Mouse (Mus musculus) lung, postnatal 4 days (tissue): ENCODE measurements around the gene Podxl2.

Source experiments
- DNase-seq, 2 experiments: peaks; one replicate each; pipeline ENCODE4 v3.0.0; 2021

The Podxl2 gene

GRCm38 (mm10) chr6:88886417-88886967, 11.6 kb upstream of the Podxl2 start:
- DNase-seq = no peak

DNA sequence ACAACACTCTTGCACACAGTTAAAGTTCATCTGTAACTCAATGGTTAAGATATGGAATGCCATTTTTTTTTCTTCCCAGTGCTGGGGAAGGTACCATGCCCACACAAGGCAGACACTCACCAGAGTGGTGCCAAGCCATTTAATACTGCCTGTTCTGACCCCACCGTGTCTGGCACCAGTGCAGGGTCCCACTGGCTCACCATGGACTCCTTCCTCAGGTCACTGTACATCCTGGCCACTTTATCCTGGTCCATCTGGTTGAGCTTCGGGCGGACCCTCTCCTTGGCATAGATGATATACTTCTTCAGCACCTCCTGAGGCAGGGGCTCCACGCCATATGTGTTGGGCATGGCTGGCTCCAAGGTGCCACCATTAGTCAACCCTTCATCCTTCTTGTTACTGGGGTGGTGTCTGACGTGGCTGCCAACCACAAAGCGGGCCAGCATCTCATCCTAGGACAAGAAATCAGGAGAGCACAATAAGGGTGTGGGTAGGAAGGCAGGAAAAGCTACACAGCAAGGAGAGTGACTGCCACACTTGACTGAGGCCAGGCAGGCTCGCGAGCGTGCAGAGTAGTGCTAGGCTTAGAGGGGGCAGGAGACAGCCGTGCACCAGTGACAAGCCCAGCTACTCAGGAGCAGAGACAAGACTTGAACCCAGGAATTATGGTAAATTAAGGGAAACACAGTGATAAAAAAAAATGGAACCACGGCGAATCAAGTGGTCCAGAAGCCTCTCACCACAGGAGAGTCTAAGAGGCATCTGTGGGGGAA, 11.0 kb upstream of the Podxl2 start:
- DNase-seq = no peak

- no peak for DNase-seq
These were observed 9.8 kb upstream of the Podxl2 start for GRCm38 (mm10) chr6:88884690-88885089.

DNA sequence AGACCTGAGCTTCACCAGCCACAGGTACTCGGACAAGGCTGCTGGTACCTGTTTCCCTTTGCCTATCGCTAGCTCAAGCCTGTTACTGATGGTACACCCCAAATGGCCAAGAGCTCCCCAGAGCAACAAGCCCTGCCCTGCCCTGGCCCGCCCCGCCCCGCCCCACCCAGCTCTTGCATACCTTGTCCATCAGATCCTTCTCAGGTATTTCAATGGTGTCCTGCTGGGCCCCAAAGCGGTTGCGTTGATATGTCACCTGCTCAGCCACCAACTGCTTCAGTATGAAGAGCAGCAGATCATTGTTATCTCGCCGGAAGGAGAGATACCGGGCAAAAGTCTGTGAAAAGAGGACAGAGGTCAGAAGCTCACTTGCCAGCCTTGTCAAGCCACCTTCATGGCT, 9.4 kb upstream of the Podxl2 start:
- no peak for DNase-seq

- DNase-seq = no peak
These were observed 6.5 kb upstream of the Podxl2 start for GRCm38 (mm10) chr6:88881334-88881733.

DNA sequence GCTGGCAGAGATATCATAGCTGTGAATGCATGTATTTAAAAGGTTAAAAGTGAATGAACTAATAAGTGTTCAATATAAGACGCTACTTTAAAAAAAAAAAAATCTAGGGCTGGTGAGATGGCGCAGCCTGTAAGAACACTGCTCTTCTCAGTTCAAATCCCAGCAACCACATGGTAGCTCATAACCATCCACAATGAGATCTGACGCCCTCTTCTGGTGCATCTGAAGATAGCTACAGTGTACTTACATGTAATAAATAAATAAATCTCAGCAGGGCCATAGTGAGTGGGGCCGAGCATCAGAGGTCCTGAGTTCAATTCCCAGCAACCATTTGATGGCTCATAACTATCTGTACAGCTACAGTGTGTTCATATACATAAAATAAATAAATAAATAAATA, 4.6 kb upstream of the Podxl2 start:
- DNase-seq = no peak

DNA sequence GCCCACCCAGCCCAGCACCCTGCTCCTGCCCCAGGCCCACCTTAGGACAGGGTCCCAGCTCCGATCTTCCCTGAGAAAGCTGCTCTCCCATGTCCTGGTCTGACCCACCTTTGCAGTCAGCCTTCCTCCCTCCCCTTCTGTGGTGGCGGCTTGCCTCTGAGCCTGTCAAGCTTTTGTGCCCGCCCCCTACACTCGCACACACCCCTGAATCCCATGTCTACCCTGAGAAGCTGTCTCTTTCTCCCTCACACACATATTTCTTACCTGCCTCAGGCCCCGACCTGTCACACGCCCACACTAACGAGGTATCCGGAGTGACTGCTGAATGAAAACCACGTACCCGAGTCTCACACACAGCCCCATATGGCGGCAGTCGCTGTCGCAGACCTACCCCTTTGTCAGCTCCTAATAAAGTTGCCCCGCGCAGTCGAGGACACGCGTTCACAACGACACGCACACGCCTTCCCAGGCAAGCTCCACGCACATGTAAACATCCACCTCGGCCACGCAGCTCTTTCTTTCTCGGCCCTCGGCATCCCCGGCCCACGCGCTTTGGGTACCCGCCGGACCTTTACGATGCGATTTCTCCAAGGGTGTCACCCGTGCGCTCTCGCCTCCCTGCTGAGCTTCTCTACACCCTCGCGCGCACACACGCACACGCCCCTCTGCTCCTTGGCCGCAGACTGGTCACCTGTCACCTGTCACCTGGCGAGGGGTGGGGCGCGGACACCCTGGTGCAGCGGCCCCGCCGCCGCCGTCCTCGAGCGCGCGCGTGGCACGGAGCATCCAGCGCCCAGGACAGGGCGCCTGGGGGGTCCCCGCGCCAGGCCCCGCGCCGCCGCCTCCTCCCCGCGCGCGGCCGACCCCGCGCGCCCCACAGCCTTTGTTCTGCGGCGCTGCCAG, 628 bp downstream of the Podxl2 start:
- DNase-seq = peak; percentile 14 to 40

DNA sequence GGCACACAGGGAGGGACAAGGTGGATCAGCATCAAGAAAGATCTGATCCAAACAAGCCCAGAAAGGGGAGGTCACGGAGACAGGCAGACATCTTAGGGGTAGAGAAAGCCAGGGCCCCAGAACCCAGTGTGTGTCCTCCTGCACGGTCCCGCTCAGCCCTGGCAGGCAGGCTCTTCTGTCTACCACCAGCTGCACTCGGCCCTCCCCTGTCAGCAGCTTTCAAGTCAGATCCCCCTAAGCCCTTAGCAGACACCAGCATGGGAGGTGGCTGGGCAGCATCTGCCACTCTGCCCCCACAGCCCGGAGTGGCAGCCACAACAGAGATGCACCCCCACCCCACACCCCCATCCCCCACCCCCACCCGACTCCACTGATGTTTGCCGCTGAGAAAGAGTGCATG, 2.0 kb downstream of the Podxl2 start:
- DNase-seq = no peak

DNA sequence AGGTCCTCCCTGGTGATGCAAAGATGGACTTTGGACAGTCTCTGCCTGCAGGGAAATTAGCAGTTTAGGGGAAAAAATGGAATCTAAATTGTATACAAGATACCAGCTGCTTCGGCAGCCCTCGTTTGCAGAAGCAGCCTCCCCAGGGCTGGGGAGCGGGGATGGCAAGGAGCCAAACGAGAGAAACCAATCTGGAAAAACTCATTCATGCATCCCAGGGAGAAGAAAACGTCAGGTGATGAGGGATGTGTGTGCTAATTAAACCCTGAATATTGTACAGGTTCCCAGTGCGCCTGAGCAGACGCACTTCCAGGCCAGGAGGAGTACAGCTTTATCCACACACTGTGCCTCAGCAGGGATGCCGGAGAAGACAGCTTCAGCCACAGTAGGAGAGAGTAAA, 3.3 kb downstream of the Podxl2 start:
- no peak for DNase-seq

DNA sequence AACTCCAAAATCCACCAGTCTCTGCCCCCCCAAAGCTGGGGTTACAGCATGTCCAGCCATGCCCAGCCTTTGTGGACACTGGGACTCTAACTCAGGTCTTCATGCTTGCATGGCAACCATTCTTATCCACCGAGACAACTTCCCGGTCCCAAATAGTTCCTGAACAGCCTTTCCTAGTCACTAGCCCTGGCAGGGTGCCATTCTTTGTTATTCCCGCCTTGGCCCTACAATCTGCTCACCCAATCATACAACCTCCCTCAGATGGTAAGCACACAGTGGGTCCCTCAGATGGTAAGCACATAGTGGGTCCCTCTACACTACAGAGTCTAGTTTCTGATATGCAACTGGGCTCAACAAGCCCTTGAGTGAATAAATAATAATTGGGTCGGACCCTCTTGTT, 4.2 kb downstream of the Podxl2 start:
- no peak for DNase-seq

DNA sequence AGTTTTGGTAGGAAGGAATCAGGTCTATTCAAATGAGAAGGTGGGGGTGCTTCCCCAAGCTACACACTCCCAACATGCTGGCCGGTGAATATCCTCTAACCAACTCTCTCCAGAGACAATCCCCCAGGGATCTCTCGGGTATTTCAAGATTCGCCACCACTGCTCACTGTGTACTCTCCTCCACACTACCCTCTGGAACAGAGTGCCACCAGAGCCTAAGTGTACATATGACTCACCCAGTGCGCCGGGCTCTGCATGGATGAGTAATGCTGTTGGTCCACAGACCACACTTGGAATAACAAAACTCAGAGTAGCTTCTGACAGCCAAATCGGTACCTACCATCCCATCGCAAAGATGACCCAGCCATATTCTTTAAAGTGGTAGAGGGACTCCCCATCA, 5.4 kb downstream of the Podxl2 start:
- no peak for DNase-seq

- no peak for DNase-seq
These were observed 9.1 kb downstream of the Podxl2 start for GRCm38 (mm10) chr6:88865704-88866103.

DNA sequence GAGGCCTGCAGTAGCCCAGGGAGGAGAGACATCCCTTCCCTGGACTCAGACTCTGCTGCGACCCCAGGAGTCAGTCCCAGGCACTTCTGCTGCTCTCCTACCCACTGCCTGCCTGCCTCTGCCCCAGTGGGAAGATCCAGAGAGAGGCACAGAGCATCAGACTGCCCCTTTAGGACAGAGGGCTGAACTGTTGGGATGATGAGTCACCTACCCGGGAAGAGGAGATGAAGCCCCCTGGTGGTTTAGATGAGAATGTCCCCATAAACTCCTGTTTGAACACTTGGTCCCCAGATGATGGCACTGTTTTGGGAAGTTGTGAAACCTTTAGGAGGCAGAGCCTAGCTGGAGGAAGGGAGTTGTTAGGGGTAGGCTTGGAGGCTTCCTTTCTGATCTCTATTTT, 13.9 kb downstream of the Podxl2 start:
- peak in 1 of 2 experiments; percentile 68 for DNase-seq

DNA sequence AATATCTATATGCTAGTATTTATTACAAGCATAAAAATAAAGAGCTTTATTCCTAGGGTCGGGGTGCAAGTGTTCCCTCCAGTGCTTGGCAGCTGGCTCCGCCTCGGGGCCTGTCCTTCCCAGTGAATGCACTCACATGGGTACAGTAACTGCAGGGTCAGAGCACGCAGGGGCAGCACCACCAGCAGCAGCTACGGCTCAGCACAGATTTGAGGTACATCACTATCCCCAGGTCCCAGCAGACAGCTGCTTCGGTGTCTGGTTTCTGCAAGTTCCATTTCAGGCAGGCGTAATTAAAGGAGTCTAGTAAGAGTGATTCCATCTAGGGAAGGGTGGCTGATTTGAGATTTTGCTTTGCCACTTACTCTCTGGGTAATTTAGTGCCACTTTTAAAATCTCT, 16.5 kb downstream of the Podxl2 start:
- peak in 1 of 2 experiments; percentile 17 for DNase-seq

GRCm38 (mm10) chr6:88857830-88858229, 17.0 kb downstream of the Podxl2 start:
- peak in 1 of 2 experiments; percentile 11 for DNase-seq

GRCm38 (mm10) chr6:88857249-88857648, 17.6 kb downstream of the Podxl2 start:
- peak in 1 of 2 experiments; percentile 36 for DNase-seq

- DNase-seq = peak; percentile 11 to 65
These were observed 19.2 kb downstream of the Podxl2 start for GRCm38 (mm10) chr6:88855636-88856035.

GRCm38 (mm10) chr6:88854509-88854908, 20.3 kb downstream of the Podxl2 start:
- DNase-seq = peak in 1 of 2 experiments; percentile 11

DNA sequence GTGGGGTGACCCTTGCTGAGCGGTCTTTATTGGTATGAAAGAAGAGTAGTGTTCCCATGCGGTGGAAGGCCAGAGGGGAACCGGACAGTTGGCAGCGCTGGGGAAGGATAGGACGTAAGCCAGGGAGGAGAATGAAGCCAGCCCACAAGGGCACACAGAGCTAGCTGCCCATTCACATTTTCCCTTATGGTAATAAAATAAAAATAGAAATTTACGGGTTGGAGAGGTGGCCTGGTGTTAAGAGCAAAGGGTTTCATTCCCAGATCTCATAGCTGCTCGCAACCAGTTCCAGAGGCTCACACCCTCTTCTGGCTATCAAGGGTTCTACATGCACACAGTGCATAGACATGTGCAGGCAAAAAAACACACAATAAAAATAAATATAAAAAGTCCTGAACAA, 24.8 kb downstream of the Podxl2 start:
- no peak for DNase-seq

GRCm38 (mm10) chr6:88849270-88849669, 25.6 kb downstream of the Podxl2 start:
- no peak for DNase-seq

DNA sequence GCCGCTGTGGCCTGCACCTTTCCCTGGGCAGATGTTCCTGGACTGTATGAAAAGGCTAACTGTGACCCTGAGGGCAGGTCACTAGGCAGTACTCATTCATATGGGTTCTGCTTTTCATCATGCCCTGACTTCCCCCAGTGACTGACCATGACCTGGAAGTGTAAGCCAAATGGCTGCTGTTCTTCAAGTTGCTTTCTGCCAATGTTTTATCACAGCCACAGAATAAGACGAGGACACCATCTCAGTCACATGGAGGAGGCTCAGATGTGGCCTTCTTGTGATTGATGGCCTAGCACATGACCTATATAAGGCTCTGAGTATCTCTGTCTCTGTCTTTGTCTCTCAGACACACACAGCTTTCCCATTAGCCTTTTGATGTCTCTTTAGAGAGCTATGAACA, 27.3 kb downstream of the Podxl2 start:
- DNase-seq = no peak

- DNase-seq = no peak
These were observed 29.8 kb downstream of the Podxl2 start for GRCm38 (mm10) chr6:88844901-88845565.
